Mouse (Mus musculus) cortical plate, adult 2 months (tissue): Measurements from ENCODE around the gene Gm28048. TPM values are rescaled to one million over a fixed set of nuclear protein-coding genes. Genes with fewer than 3 reads are reported as not detected.
A peak's percentile ranks its signal among the peaks of the same experiment; 100 is the strongest.

Experiments used
- H3K27ac ChIP-seq: fragments of 200-500 bp; 2 replicates; pipeline ENCODE4 v1.5.1; 2012; ENCODE audit warnings: low read length, control low read depth, inconsistent platforms; ENCODE audit not compliant: insufficient read depth
- H3K4me1 ChIP-seq: fragments of 200-500 bp; 2 replicates; pipeline ENCODE4 v1.6.1; 2011; ENCODE audit warnings: low read length; ENCODE audit not compliant: control insufficient read depth, insufficient read depth
- H3K4me3 ChIP-seq: fragments of 200-500 bp; 2 replicates; pipeline ENCODE4 v1.5.1; 2011; ENCODE audit warnings: mild to moderate bottlenecking, low read length, control low read depth; ENCODE audit not compliant: insufficient read depth
- CTCF ChIP-seq: fragments of 200-500 bp; IDR thresholded peaks from 2 replicates; pipeline ENCODE4 v1.5.1; 2011; ENCODE audit warnings: mild to moderate bottlenecking, control low read depth, low read length; ENCODE audit not compliant: insufficient read depth; ENCODE audit errors: extremely low read depth
- POLR2A ChIP-seq: fragments of 200-500 bp; IDR thresholded peaks from 2 replicates; pipeline ENCODE4 v1.6.1; 2011; ENCODE audit warnings: mild to moderate bottlenecking, low read length, control low read depth; ENCODE audit not compliant: insufficient read depth; ENCODE audit errors: extremely low read depth
- polyA plus RNA-seq: library from polyadenylated mRNA; depleted of rRNA; stranded (reverse); fragments of >200 nt; gene quantifications from 2 replicates; pipeline ENCODE4 v1.2.3, GENCODE M21; 2012

Gm28048 gene
- polyA plus RNA-seq, 1 experiment = 7.3 TPM

DNA sequence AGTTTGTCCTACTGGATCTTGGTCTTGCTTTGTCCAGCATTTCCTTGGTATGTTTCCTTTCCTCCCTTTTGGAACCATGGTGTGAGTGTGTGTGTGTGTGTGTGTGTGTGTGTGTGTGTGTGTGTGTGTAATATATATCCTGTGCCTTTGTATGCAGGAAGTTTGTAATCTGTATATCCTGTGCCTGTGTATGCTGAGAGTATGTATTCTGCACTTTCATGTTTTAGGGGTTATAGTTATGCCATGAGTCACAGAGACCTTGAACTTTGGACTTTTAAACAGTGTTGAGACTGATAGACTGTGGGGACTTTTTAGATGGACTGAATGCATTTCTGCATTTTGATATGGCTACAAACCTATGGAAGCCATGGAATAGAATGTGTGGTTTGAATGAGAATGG is 99.0 kb downstream of the Gm28048 start:
- Histone ChIP-seq H3K4me1 (no peaks in the 10 kb centered on the region), H3K4me3 (no peak overlapping the region), H3K27ac (no peak overlapping the region)
- no peak for TF ChIP-seq POLR2A
- no peak for TF ChIP-seq CTCF

DNA sequence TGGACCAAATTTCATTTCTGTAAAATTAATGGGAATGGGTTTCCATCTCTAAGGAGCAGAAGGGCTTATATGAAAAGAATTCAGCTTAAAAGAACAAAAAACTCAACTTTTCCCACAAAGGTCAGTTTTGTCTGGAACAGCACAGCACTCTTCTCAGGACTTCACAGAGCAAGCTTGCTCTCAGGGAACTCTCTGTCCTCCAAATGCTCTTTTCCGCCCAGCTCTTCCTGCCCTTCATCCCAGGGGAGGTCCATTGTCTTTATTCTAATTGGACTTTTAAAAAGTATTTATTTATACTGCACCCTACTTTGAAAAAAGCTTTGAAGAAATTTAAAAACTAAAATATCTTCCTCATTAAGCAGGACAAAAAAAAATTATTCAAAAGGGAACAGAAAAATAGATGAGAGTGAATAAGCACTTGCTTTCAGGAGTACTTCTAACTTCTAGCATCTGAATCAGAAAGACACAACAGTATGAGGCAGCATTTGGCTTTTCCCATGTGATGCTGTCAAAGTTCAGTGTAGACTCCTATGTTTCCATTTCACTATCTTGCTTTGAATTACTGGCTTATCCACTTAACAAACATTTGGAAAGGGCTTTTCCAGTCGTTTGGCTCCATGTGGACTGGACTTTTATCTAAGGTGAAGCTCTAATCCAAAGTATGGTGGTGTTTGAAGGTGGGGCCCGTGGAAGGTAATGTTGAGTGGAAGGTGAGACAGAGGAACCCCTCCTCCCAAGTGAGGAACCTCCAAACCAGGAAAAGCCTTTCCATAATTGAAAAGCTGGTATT is 101.3 kb downstream of the Gm28048 start:
- Histone ChIP-seq H3K4me3 (no peak overlapping the region), H3K27ac (peak overlapping the region; percentile 71; the same call in 1 of the 2 replicates), H3K4me1 (no peaks in the 10 kb centered on the region)
- TF ChIP-seq POLR2A (no peak), CTCF (no peak)

DNA sequence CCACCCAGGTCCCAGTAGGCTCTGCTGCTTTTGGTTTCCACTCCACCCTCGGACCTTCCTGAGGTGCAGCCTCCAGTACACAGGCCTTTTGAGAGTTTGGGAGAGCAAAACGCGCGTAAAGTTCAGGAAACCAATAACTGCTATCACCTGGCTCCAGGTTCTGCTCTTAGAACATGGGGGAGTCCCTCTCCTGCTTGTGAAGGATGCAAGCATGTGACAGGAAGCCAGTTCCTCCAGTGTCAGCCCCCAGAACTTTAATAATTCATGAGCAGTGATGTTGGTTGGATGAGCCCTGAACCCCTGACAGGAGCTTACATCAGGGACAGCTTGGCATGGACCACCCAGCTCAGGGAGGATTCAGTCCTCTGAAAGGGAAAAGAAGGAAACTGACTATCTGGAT is 102.2 kb downstream of the Gm28048 start:
- Histone ChIP-seq H3K4me3 (no peak overlapping the region), H3K27ac (no peak overlapping the region), H3K4me1 (no peaks in the 10 kb centered on the region)
- TF ChIP-seq POLR2A (no peak), CTCF (no peak)

DNA sequence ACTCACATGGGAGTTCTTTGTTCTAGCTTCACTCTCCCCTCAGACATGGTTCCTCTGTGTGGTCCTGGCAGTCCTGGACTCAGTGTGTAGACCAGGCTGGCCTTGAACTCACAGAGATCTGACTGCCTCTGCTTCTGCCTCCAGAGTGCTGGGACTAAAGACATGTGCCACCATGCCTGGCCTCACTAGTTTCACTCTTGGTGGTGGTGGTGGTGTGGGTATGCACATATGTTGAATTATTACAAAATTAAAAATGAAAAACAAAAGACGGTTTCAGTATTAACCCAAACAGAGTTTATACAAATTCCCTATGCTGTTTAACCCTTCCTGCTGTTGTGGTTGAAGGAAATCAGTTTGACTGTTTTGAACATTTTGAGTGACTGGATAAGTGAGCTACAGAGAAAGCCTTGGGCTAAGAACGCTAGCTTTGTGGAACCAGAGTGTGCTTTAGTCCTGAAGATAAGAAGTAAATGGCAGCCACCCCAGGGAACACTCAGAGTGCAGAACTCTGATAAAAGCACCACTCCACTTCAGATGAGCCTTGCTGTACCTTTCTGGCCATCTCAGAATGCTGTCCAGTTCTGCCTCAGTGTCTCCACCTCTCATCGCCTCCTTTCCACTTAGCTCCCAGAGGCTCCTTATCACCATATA is 105.1 kb downstream of the Gm28048 start:
- H3K4me1 ChIP-seq = peaks cover 2% of the 10 kb centered on the region; the same call in 1 of the 2 replicates
- TF ChIP-seq POLR2A = no peak
- no peak overlapping the region for H3K27ac ChIP-seq
- H3K4me3 ChIP-seq = no peak overlapping the region

DNA sequence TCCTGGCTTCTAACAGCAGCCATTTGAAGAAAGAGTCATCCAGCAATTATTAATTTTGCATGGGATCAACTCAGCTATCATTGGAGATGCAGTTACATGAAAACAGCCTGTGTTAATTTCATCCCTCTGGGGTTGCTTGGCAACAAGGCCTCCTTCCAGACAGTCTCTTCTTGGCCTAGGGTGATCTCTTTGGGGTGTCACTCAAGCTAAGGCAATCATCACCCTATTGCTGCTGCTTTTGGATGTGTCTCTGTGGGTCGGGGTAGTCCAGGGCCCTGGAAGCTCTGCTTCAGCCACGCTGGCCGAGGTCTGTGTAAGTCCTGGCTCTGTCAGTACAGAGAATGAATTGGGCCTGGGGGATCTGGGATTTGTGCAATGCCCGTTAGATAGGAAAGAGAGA is 106.6 kb downstream of the Gm28048 start:
- Histone ChIP-seq H3K4me1 (peaks cover 2% of the 10 kb centered on the region; the same call in 1 of the 2 replicates), H3K4me3 (no peak overlapping the region), H3K27ac (no peak overlapping the region)
- no peak for TF ChIP-seq POLR2A
- no peak for TF ChIP-seq CTCF

DNA sequence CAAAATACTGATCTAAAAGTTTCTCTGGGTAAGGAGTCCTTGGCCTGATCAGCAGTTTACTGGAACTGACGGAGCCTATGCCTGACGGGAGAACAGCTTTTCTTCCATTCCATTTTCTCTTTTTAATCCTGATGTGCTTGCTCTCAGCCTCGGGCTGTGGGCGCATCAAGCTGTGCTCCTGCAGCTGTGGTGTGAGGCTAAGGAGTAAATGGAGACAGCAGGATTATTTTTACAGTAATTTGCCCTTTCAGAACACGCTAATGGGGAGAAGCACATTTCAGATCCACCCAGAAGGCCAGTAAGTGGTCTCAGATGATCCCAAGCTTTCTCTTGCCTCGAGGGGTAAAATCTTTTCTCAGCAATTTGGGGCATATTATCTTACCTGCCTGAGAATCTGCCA is 107.1 kb downstream of the Gm28048 start:
- Histone ChIP-seq H3K4me3 (no peak overlapping the region), H3K4me1 (peaks cover 2% of the 10 kb centered on the region; the same call in 1 of the 2 replicates), H3K27ac (no peak overlapping the region)
- no peak for TF ChIP-seq POLR2A
- TF ChIP-seq CTCF = no peak

DNA sequence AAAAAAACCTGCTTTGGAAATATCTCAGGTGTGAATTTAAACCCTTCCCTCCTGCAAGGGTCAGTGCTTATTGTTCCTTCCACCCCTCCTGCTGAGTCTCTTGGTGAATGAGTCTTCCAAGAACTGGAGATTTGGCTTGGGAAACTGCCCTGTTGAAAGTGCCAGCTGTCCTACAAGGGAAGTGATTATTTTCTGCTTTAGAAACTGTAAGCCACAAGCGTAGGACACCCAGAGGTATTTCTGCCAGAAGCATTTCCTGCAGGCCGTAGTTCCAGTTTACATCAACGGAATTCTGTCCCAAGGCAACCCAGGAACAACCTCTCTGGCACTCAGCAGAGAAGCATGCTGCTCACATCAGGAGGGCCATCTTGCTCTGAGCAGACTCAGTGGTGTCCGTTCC is 108.5 kb downstream of the Gm28048 start:
- no peak for TF ChIP-seq POLR2A
- no peak for TF ChIP-seq CTCF
- Histone ChIP-seq H3K27ac (no peak overlapping the region), H3K4me1 (peaks cover 2% of the 10 kb centered on the region; the same call in 1 of the 2 replicates), H3K4me3 (no peak overlapping the region)

DNA sequence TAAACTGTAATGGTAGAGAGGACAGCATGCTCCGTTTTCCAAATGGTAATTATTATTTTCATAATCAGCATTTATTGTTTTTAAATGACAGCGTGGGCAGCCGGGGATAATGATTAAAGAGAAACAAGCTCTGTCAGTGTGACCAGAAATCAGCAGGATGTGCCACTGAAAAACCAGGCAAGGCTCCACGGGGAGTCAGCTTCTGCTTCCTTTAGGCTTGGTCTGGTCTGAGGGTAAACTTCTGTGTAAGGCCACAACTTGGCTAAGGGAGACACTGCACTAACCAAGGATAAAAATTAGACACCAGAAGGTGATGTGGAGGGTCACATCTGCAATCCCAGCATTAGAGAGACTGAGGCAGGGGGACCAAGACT is 109.6 kb downstream of the Gm28048 start:
- Histone ChIP-seq H3K27ac (no peak overlapping the region), H3K4me1 (peaks cover 2% of the 10 kb centered on the region; the same call in 1 of the 2 replicates), H3K4me3 (no peak overlapping the region)
- TF ChIP-seq POLR2A = no peak
- TF ChIP-seq CTCF = no peak

DNA sequence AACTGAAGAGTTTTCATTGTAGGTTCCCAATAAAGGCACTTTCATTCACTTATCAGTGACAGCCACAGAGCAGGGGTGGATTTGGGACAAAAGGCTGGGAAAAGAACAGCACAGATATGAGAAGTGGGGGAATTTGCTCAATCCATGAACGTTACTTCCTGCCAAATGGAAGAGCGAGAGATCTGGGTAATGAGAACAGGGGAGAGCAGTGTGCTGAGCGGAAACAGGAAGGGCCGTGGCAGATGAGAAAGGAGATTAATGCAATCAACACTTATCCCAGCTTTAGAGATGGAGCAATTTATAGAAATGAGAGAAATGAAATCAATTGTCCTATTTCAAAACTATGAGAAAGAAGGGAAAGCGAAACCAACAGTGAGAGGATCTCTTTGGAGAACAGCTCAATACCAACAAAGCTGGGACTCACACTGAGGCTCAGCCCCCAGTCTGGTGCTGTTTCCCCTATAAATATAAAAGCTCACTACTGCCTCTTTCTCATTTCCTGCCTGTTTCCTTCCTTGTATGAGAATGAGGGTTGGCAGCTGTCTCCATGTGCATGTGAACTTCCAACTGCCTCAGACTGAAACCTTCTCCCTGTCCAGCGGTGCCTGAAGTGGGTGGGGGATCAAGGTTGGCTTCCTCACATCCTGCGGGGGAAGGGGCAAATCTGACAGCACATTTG is 110.1 kb downstream of the Gm28048 start:
- Histone ChIP-seq H3K4me3 (no peak overlapping the region), H3K27ac (no peak overlapping the region), H3K4me1 (peaks cover 2% of the 10 kb centered on the region; the same call in 1 of the 2 replicates)
- no peak for TF ChIP-seq POLR2A
- TF ChIP-seq CTCF = no peak
